Mouse (Mus musculus) E14TG2a.4 (cell line): ENCODE measurements around the gene Birc6.

ENCODE experiments used
- CTCF ChIP-seq: conservative IDR thresholded peaks from 2 replicates; pipeline ENCODE4 v1.5.1; 2014; ENCODE audit warnings: low read length
- NANOG ChIP-seq: IDR thresholded peaks from 2 replicates; pipeline ENCODE4 v1.6.1; 2014; ENCODE audit warnings: borderline replicate concordance, low read length, mixed read lengths
- POU5F1 ChIP-seq: IDR thresholded peaks from 2 replicates; pipeline ENCODE4 v1.6.1; 2014; ENCODE audit warnings: low read length, borderline replicate concordance

- TF ChIP-seq CTCF (no peak), NANOG (no peak), POU5F1 (no peak)
Observed at GRCm38 (mm10) chr17:74508600-74508999, 19.5 kb upstream of the Birc6 start.
